ENCODE assay signal across 9 mouse cellular contexts in genomic region chr8:126600816-126601243, GRCm38 (mm10). TPM values are rescaled to one million over a fixed set of nuclear protein-coding genes. Genes with fewer than 3 reads are reported as not detected.
DNase-seq lines count a peak whose midpoint lies in the region; ATAC-seq and TF ChIP-seq lines count a peak whose summit lies in the region.
"Had no signal": no experiment of that assay in that cellular context is flagged by ENCODE, and none has a peak within 500 bp of the region (broad histone marks: within the 10 kb centered on the region; RNA-seq: fewer than 3 reads in every experiment).

No protein-coding gene starts in this region.

- no peak; the same call in 1 of the 2 replicates for ATAC-seq in forebrain, embryonic 11.5 days (replicated peaks; ENCODE audit: low FRiP score)
- ATAC-seq in heart, embryonic 14.5 days (ENCODE audit: insufficient number of reproducible peaks, insufficient read depth, low FRiP score, low read depth): no peak
- ATAC-seq in granulocyte monocyte progenitor cell, adult 5-6 weeks (replicated peaks; ENCODE audit: poor library complexity, severe bottlenecking): no peak
- no peak for ATAC-seq in erythroblast, adult 5-6 weeks (replicated peaks; ENCODE audit: low FRiP score, poor library complexity, severe bottlenecking)

- no peak overlapping the region for H3K4me2 ChIP-seq in forebrain, embryonic 11.5 days (ENCODE audit: low read depth, low read length, severe bottlenecking)
- H3K4me2 ChIP-seq in heart, embryonic 14.5 days (ENCODE audit: low read length): peak overlapping the region; percentile 23; the same call in 1 of the 2 replicates
- H3K4me2 ChIP-seq: liver, embryonic 13.5 days had no signal

- no peak overlapping the region for H3K4me3 ChIP-seq in forebrain, embryonic 11.5 days (ENCODE audit: low read depth, low read length)
- no peak overlapping the region for H3K4me3 ChIP-seq in forebrain, embryonic 10.5 days
- H3K4me3 ChIP-seq in ES-E14 (ENCODE audit: insufficient read depth in 1 of 2, low read depth in 1 of 2, low read length in 2 of 2, poor library complexity in 1 of 2, severe bottlenecking in 1 of 2): no peak overlapping the region
- H3K4me3 ChIP-seq in heart, embryonic 14.5 days (ENCODE audit: control insufficient read depth in 1 of 2, insufficient read depth in 1 of 2, low read depth in 1 of 2, low read length in 2 of 2): no peak overlapping the region
- H3K4me3 ChIP-seq: liver, embryonic 13.5 days had no signal

- 16% methylated on average over 7 of the region's 7 CpGs for WGBS in forebrain, embryonic 11.5 days
- WGBS in forebrain, embryonic 10.5 days: 21% methylated on average over 7 of the region's 7 CpGs
- 2% methylated on average over 7 of the region's 7 CpGs for WGBS in heart, embryonic 14.5 days

- DNase-seq in forebrain, embryonic 11.5 days (ENCODE audit: low spot score): peak; percentile 46
- no peak for DNase-seq in forebrain, embryonic 10.5 days (ENCODE audit: extremely low spot score, low spot score)
- DNase-seq in ES-E14 (ENCODE audit: low read depth, low spot score): no peak
- peak; percentile 74 to 84 for DNase-seq in kidney, postnatal 4 days
- DNase-seq in gastrocnemius, postnatal 25 days: no peak
- DNase-seq: liver, embryonic 13.5 days had no signal

- no peak overlapping the region for H3K27ac ChIP-seq in forebrain, embryonic 11.5 days (ENCODE audit: low read depth, low read length)
- no peak overlapping the region for H3K27ac ChIP-seq in forebrain, embryonic 10.5 days
- H3K27ac ChIP-seq in ES-E14 (ENCODE audit: insufficient read depth, low read depth, low read length, poor library complexity, severe bottlenecking): peak overlapping the region; percentile 73
- H3K27ac ChIP-seq in heart, embryonic 14.5 days (replicated peaks in 1 of 2; ENCODE audit: control insufficient read depth in 1 of 2, insufficient read depth in 1 of 2, low read depth in 2 of 2, low read length in 2 of 2): peak overlapping the region; percentile 25 to 68; a peak in 3 of 4 replicates
- H3K27ac ChIP-seq: liver, embryonic 13.5 days had no signal

- H3K9me3 ChIP-seq in forebrain, embryonic 11.5 days (ENCODE audit: control insufficient read depth, low read length): no peaks in the 10 kb centered on the region
- H3K9me3 ChIP-seq in forebrain, embryonic 10.5 days: no peaks in the 10 kb centered on the region
- 0 out of 2 replicates have a peak, but pooled peaks cover 6% of the 10 kb centered on the region for H3K9me3 ChIP-seq in ES-E14 (ENCODE audit: control insufficient read depth, insufficient read depth, low read depth, low read length)
- no peaks in the 10 kb centered on the region for H3K9me3 ChIP-seq in heart, embryonic 14.5 days (ENCODE audit: control insufficient read depth, low read length)
- H3K9me3 ChIP-seq: liver, embryonic 13.5 days had no signal

- peaks cover 20% of the 10 kb centered on the region for H3K4me1 ChIP-seq in forebrain, embryonic 11.5 days (replicated peaks; ENCODE audit: control insufficient read depth, insufficient read depth, low read length)
- H3K4me1 ChIP-seq in forebrain, embryonic 10.5 days: peaks cover 61% of the 10 kb centered on the region
- H3K4me1 ChIP-seq in ES-E14 (ENCODE audit: control insufficient read depth in 2 of 2, insufficient read depth in 2 of 2, low read length in 2 of 2, poor library complexity in 1 of 2): peaks cover 17 to 29% of the 10 kb centered on the region in 2 experiments
- H3K4me1 ChIP-seq in heart, embryonic 14.5 days (ENCODE audit: control insufficient read depth in 2 of 2, insufficient read depth in 2 of 2, low read length in 2 of 2): peaks cover 43 to 55% of the 10 kb centered on the region in 2 experiments

- no peak overlapping the region for H3K9ac ChIP-seq in forebrain, embryonic 11.5 days (ENCODE audit: low read length)
- no peak overlapping the region for H3K9ac ChIP-seq in ES-E14 (ENCODE audit: insufficient read depth, low read depth, low read length, poor library complexity, severe bottlenecking)
- H3K9ac ChIP-seq in heart, embryonic 14.5 days (ENCODE audit: low read length): 0 out of 2 replicates have a peak overlapping the region, but pooled peaks have one; percentile 41
- H3K9ac ChIP-seq: liver, embryonic 13.5 days had no signal

- H3K27me3 ChIP-seq in forebrain, embryonic 11.5 days (ENCODE audit: control insufficient read depth, insufficient read depth, low read length): no peaks in the 10 kb centered on the region
- H3K27me3 ChIP-seq in forebrain, embryonic 10.5 days (ENCODE audit: poor library complexity, severe bottlenecking): peaks cover 22% of the 10 kb centered on the region
- no peaks in the 10 kb centered on the region for H3K27me3 ChIP-seq in heart, embryonic 14.5 days (ENCODE audit: control insufficient read depth, insufficient read depth, low read length)
- H3K27me3 ChIP-seq: liver, embryonic 13.5 days had no signal

- in situ Hi-C loops in ES-E14 (cut with MboI; ENCODE audit: low sequenced_read_pairs in 2 of 2, unreplicated experiment in 2 of 2): no loop called here

- H3K36me3 ChIP-seq in forebrain, embryonic 11.5 days (ENCODE audit: control insufficient read depth, insufficient read depth, low read length): no peaks in the 10 kb centered on the region
- no peaks in the 10 kb centered on the region for H3K36me3 ChIP-seq in forebrain, embryonic 10.5 days (replicated peaks)
- H3K36me3 ChIP-seq in ES-E14 (ENCODE audit: control insufficient read depth, insufficient read depth, low read length, poor library complexity, severe bottlenecking): no peaks in the 10 kb centered on the region
- H3K36me3 ChIP-seq in heart, embryonic 14.5 days (ENCODE audit: control insufficient read depth, insufficient read depth, low read length): no peaks in the 10 kb centered on the region
- H3K36me3 ChIP-seq: liver, embryonic 13.5 days had no signal

TF ChIP-seq in ES-E14, 5 proteins besides CTCF, POLR2A, EP300 and RAD21:
- no peak for TF ChIP-seq ZNF384 (IDR thresholded peaks at IDR 0.05; ENCODE audit: low read depth, low read length)
- no peak for TF ChIP-seq ZC3H11A (IDR thresholded peaks at IDR 0.05; ENCODE audit: borderline replicate concordance, low read depth, low read length)

RNA-seq across cellular contexts. Expression of gene Irf2bp2, which starts 7.0 kb away (rescaled TPM):
- 4.5 and 4.6 TPM in 2 replicates for polyA plus RNA-seq in forebrain, embryonic 11.5 days (2014; fragmentation: Nextera tagmentation; extraction: Ambion mirVana)
- polyA plus RNA-seq in forebrain, embryonic 10.5 days (2016; fragmentation: Nextera tagmentation; extraction: Ambion mirVana): 3.0 and 3.4 TPM in 2 replicates
- 21.9 and 25.7 TPM in 2 replicates for total RNA-seq in ES-E14 (2012; rRNA removed)
- 8.1 and 9.1 TPM in 2 replicates for polyA plus RNA-seq in heart, embryonic 14.5 days (2014; fragmentation: Nextera tagmentation; extraction: Ambion mirVana)
- 112 and 113 TPM in 2 replicates for total RNA-seq in granulocyte monocyte progenitor cell, adult 5-6 weeks (2014; fragmentation: Nextera tagmentation)
- total RNA-seq in granulocyte monocyte progenitor cell, adult 5-6 weeks (2017): 97.9 and 112 TPM in 2 replicates
- 10 to 100 TPM; 19.0 to 35.9 TPM for total RNA-seq in gastrocnemius, postnatal 25 days (2021)
- total RNA-seq in erythroblast, adult 5-6 weeks (2015; ENCODE audit: low replicate concordance): 21.3 and 34.7 TPM in 2 replicates
- 19.5 and 25.1 TPM in 2 replicates for total RNA-seq in erythroblast, adult 5-6 weeks (2017; ENCODE audit: low replicate concordance)

Comparison
In these comparisons a context has a peak if more than half of its experiments do, and no peak if none do; other contexts are left out.
1. DNase-seq: peak in forebrain, embryonic 11.5 days (single experiment) and kidney, postnatal 4 days (2 of 2); none in forebrain, embryonic 10.5 days (single experiment), ES-E14 (single experiment) and gastrocnemius, postnatal 25 days (single experiment).
2. H3K27ac ChIP-seq: peak in ES-E14 (single experiment) and heart, embryonic 14.5 days (2 of 2); none in forebrain, embryonic 11.5 days (single experiment) and forebrain, embryonic 10.5 days (single experiment).